Mouse (Mus musculus) cerebellum, postnatal 36 days (tissue): ENCODE results near the gene Tprn.

Experiments
- DNase-seq, 2 experiments: peaks; one replicate each; pipeline ENCODE4 v3.0.0; 2021 to 2022; ENCODE audit warnings: mixed read lengths in 2 of 2

The Tprn gene

DNA sequence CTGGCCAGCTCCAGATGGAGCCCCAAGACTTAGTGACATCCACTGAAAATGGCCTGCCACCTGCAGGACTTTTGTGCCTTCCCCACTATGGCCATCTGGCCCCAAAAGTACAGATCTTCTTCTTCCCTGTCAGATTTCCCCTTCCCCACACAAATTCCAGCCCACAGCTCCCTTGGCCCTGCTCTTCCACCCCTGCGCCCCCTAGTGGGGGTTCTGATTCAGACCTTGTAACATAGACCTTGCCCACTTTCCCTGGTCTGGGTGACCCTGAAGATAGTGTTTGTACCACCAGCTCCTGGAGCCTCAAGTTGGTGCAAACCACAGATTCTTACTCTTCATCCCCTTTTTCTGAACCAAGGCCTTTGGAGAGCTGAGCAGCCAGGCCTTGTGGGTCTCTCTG lies 30.4 kb downstream of the Tprn start:
- peak; percentile 81 to 83 for DNase-seq

DNA sequence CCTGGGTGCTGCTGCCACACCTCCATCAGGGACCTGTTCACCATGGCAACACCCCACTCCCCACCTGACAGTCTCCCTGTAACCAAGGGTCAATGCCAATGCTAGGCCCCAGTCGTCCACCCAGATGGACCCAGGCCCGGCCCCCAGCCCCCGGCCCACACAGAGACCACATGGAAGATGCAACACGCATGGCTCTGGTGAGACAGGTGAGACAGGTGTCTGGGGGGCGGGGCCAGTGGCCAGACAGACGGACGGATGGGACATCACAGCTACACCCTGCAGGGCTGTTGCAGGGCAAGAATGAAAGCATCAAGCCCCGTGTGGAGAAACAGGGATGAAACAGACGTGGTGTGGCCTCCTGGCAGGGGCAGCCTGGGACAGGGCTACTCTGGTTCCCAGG lies 31.3 kb downstream of the Tprn start:
- no peak for DNase-seq

DNA sequence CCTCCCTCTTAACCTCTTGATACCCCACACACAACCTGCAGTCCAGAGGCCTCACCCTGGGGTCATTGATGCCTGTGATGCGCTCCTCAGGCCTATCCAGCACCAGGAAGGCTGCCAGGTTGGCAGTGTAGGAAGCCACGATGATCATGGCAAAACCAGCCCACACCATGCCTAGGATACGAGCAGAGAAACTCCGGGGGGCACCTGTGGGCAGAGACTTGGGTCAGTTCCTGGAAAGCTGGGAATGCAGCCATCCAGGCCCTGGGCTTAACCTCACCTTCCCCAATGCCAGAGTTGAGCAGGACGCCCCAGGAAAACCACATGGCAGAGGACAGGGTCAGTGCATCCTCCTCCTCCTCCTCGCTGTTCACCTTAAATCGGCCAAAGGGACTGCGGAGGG lies 34.7 kb downstream of the Tprn start:
- peak in 1 of 2 experiments; percentile 33 for DNase-seq

DNA sequence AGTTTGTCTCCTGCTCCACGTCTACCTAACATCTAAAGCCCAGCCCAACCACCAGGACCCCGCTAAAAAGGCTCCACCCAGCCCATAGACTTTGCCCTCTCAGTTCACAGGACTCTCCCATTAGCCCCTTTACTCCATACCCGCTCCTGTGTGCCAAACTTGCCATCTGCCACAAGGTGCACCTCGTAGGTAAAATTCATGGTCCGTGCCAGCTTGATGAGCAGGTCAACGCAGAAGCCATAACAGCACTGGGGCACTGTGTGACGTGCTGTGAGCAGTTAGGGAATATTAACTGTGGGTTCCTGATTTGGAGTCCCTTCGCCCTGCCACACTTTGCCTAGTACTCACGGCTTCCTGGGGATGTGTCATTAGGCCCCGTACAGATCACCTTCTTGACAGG lies 35.6 kb downstream of the Tprn start:
- peak; percentile 55 to 61 for DNase-seq

DNA sequence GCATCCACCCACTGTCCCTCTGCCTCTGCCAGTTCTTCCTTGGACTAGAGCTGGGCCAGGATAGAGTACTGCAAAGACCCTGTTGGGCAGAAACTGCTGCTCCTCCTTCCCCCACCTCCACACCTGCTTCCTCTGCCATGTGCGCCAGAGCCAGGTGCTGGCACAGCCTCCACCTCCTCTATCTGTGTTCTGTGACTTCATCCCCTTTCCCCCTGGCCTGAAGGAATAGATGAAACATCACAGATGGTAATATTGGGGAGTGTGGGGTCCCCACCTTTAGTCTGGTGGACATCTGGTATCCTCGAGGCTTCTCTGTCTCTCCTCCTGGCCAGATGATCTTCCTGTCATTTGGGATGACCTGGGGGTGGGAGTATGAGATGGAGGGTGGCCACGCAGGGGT lies 41.0 kb downstream of the Tprn start:
- DNase-seq, result no peak

DNA sequence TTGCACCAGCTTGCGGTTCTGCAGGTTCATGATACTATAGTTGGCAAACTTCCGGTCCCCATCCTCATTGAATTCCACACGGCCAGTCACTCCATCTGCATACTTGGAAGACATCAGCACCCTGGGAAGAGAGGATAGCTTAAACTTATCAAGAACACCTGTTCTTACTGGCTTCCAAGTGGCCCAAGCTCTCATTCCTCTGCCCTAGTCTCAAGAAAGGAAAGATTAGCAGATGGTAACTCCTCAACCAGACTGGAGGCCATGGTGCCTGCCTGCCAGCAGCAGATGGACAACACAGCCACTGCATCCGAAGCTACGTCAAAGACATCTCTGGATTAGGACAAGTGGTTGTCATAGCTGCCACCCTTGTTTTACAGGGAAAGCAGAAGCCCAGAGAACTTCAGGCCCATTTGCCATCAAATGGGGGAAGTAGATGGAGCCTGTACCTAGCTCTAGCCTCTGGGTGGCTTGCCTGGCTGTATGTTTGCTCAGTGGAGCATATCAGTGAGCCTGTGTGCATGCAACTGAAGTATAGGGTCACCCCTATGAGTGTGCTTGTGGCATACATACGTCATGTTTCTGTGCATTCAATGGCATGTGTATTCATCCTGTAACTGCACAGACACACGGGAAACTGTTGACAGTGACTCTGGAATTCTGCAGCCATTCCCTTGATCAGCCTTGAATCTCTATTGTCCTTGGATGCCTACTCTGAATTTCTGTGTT lies 41.7 kb downstream of the Tprn start:
- DNase-seq, result peak; percentile 71 to 75

DNA sequence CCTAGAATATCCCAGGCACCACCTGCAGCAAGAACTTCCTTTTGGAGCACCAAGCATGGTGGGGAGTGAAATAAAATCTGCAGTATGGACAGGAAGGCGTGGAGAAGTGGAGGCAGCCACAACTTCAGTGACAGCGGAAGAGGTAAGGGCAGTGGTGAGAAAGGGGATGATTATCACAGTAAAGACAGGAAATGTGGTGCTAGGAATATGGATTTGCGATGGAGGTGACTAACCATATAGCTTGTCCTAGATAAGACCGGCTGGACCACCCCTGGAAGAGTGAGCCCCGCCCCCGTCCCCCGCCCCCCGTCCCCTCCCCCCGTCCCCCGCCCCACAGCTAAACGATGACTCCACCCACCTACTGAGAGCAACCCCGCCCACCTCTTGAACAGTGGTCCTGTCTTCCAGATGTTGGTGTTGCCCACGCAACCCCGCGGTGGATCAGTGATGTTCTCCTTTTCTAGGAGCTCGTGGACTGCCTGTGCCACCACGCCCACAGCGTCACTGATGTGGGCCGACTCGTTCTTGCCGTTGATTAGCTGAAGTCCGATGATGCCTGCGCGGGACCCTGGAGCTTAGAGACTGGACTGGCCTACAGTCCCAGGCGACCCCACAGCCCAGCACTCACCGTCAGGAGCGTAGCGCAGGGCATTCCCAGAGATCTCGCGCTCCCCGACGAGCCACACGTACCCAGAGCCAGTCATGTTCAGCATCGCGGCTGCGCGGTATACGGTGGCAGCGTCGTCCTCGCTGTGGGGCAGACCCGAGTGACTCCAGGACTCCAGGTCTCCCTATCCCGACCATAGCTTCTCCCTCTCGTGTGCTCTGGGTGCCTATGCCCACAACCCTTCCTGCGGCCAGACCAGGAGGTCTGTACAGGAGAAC lies 42.5 kb downstream of the Tprn start:
- peak in 1 of 2 experiments; percentile 32 for DNase-seq

DNA sequence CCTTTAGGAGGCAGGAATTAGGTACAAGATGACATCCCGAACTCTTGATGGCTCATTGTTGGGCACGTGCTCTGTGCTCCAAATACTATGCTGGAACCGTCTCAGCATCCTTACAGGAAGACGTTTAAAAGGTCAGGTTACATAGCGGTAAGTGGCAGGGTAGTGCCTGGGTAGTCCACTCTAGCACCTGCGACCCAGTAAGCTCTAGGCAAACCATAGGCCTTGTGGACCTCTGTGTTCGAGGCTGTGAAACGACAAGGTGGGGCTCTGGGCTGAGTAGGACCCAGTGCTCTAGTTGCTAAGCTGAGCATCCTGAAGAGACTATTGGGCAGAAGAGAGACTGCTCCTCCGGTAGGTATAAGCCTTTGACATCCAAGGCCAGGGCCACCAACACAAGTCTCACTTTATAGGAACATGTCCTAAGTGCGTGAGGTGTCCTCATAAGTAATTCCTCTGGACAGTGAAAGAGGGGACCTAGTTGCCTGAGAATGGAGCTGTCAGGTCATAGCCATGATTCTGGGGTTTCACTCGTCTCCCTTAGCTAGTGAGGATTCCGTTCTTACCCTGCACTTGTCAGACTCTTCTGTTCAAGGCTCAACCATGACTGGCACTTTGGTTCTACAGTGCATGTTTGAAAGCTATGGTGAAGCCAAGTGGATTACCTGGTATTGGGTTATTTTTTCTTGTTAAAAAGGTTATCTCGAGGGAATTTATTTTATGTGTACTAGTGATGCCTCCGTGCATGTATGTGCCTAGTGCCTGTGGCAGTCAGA lies 43.4 kb downstream of the Tprn start:
- no peak for DNase-seq

DNA sequence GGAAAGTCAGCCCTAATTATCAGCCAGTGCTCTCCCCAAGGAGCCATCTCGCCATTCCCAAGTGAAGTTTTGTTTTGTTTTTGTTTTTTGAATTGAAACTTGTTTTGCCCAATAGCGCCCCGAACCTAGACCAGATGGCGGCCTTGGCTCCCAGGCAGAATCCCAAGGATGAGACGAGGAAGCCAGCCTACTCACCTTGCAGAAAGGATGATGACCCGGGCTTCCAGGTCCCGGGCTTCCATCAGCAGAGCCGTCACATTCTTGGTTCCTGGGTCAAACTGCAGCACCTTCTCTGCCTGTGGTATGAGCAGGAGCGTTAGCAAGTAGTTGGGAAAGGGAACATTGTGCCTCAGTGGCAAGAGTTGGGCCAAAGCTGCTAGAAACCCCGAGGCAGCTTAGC lies 47.8 kb downstream of the Tprn start:
- DNase-seq, result peak; percentile 51 to 53

DNA sequence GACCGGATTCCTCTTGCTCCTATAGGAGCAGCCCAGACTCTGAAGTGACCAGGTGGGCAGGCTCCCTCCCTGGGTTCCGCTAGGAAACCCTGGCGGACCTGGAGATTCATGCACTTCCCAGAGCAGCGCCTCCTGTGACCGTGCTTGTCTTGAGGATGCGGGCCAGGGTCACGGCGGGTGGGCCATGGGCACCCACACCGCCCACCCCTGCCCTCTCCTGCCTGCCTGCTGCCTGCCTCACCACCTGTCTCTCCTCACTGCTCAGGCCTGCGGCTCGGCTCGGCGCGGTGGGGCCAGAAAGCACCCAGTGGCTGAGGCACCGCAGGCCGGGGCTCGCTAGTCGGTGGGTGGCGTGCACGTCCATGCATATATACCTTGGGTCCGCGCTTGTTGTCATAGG lies 48.6 kb downstream of the Tprn start:
- peak; percentile 36 to 48 for DNase-seq

DNA sequence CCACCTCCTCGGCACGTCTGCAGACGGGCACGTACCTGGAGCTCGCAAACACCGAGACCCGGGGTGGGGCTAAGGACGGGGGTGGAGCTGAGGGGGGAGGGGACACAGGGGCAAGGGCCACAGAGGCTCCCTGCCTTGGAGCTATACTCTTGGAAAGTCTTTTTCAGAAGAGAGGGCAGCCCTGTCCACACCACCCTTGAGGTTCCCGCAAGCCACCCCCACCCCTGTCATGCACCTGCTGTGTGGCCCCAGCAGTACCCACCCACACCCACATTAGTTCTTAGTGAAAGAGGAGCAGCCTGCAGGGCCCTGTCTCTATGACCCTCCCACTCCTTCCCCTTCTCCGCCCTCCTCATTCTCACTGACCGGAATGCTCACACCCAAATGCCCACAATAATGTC lies 49.1 kb downstream of the Tprn start:
- DNase-seq, result no peak

DNA sequence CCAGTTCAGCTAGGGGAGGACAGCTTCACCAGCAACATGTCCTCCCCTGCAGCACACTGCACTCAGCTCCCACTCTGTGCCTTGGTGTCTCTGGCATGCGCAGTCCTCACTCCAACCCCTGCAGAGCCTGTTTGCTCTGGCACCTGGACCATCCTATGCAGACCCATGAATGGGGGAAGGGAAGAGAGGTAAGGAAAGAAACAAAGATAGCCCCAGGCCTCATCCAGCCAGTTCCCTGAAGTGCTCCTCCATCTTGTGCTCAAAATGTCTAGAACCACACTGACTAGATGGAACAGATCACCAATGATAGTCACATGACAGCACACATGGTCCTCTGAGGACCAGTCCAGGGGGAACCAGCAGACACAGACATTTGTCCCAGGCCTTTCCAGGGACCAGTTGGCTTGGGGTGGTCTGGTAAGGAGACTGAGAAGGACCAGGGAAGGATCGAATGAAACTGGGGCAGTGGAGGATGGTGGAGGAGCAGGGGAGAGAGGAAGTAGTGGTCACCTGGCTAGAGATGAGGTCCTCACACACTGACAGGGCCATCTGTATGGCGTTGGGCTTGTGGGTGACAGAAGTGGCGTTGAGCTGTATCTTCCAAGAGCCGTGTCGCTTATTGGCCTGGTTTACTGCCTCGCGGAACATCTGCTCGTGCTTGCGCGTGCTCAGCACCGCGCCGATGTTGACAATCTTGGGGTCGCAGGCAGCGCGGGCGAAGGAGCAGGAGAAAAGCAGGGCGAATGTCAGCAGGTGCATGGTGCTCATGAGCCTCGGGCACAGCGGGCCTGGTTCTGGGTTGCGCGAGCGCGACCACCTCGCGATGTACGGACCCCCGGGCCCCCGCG lies 55.9 kb downstream of the Tprn start:
- DNase-seq, result peak; percentile 64 to 70

DNA sequence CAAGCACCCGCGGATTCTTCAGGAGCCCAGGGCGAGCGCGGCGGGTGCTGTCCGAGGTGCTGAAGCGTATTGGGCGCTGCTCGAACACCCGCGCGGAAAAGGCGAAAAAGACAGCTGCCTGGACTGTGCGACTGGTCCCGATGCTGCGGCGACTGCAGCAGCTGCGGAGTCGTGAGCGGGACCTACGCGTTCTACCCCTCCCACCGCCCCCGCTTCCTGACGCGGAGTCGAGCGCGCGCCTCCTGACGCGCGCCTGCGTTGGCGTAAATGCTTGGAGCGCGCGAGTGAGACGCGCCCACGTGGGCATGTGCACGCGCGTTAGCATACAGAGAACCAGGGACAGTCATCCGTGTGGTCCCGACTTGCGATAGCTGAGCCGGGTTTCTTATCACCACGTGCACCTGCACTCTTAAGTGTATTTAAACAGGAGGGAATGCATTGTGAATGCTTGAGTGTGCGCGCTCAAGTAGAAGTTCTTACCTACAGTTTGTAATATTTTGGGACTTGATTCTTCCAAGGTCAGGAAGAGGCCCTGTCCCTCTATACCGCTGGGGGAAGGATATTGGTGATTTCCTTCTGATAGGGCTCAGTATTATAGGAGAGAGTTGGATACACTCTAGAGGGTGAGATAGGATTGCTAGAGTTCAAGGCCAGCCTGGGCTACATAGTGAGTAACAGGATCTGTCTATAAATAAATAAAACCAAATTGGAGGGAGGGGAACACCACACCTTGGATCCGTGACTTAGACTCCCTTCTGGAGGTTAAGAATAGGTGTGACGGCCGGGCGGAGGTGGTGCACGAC lies 56.8 kb downstream of the Tprn start, which contains the start of gene Grin1:
Gene Grin1 (minus strand): TSS at position 217 of the 803 bp plus-strand sequence.
- DNase-seq, result peak; percentile 87 to 90
